Mouse (Mus musculus) kidney, adult 2 months (tissue): ENCODE measurements around the gene Disc1.

Experiments
- CTCF ChIP-seq: fragments of 200-500 bp; conservative IDR thresholded peaks from 2 replicates; pipeline ENCODE4 v1.5.1; 2011; ENCODE audit warnings: low read depth, mild to moderate bottlenecking, control low read depth, low read length, moderate library complexity, mixed read lengths; ENCODE audit not compliant: insufficient read depth, insufficient read length
- POLR2A ChIP-seq: fragments of 200-500 bp; IDR thresholded peaks from one replicate; pipeline ENCODE4 v1.6.1; 2011; ENCODE audit warnings: low read depth, low read length, control low read depth

DNA sequence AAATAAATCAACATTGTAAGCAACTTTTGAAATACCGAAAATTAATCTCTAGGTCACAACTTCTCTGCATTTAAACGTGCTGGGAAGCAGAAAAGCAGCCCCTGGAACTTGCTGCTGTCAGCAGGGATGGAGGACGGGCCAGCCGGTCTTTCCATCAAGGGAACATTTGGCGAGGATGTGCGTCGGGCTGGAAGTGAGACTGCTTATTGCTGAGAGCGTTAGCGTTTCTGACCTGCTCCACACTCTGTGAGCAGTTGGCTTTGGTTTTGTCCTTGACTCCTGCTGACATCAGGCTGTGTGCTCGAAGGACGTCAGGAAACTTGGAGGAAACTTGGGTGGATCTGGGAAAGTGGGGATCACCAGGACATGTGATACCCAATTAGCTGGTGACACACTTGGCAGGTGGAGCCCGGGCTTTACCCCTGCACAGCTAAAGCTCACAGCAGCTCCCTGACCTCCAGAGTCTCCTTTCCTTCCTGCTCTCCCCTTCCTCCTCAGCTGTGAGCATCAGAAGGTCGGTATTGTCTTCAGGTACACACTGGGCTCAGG, 158.7 kb downstream of the Disc1 start:
- TF ChIP-seq CTCF = no peak
- TF ChIP-seq POLR2A = no peak
